Mouse (Mus musculus) heart, embryonic 10.5 days (tissue): ENCODE measurements around the gene Slc9a3. TPM values are rescaled to one million over a fixed set of nuclear protein-coding genes. Genes with fewer than 3 reads are reported as not detected.

Source experiments
- DNase-seq: peaks from one replicate; pipeline ENCODE4 v3.0.0-alpha.2; 2017; ENCODE audit warnings: low spot score
- H3K27ac ChIP-seq: fragments of 300-500 bp; sonication (generic); 2 replicates; pipeline ENCODE4 v1.5.1; 2016; ENCODE audit warnings: mild to moderate bottlenecking
- H3K27me3 ChIP-seq: fragments of 300-500 bp; sonication (generic); 2 replicates; pipeline ENCODE4 v1.6.1; 2016; ENCODE audit warnings: mild to moderate bottlenecking; ENCODE audit not compliant: poor library complexity, insufficient read depth, severe bottlenecking
- H3K36me3 ChIP-seq: fragments of 300-500 bp; sonication (generic); 2 replicates; pipeline ENCODE4 v1.6.1; 2016; ENCODE audit warnings: mild to moderate bottlenecking, moderate library complexity
- H3K4me1 ChIP-seq: fragments of 300-500 bp; sonication (generic); 2 replicates; pipeline ENCODE4 v1.6.1; 2016; ENCODE audit warnings: mild to moderate bottlenecking
- H3K4me3 ChIP-seq: fragments of 300-500 bp; sonication (generic); 2 replicates; pipeline ENCODE4 v1.5.1; 2016; ENCODE audit warnings: mild to moderate bottlenecking, moderate library complexity
- H3K9me3 ChIP-seq: fragments of 300-500 bp; sonication (generic); 2 replicates; pipeline ENCODE4 v1.6.1; 2016; ENCODE audit warnings: mild to moderate bottlenecking, moderate library complexity
- WGBS: fragments of 180-500 bp; shearing (Covaris S2); methylation state at CpG from one replicate; pipeline ENCODE4 v1.1.7; 2016; 5-methylcytosine and 5-hydroxymethylcytosine counted together
- polyA plus RNA-seq: library from polyadenylated mRNA; unstranded; fragments of >200 nt; fragmentation: Nextera tagmentation; extraction: Ambion mirVana; gene quantifications from 2 replicates; pipeline ENCODE4 v1.2.1, GENCODE M21; 2016

Gene Slc9a3
- 0.04 TPM in 1 of 2 replicates, not detected in the other for polyA plus RNA-seq

GRCm38 (mm10) chr13:74121141-74121602, at the start of gene Slc9a3:
Gene Slc9a3 (plus strand): TSS chr13:74121457.
- peak within 1 kb of the TSS; percentile 17; the same call in 1 of the 2 replicates for H3K27ac ChIP-seq
- peak within 1 kb of the TSS; percentile 60 for H3K4me3 ChIP-seq
- peaks cover 79% of the 10 kb centered on the region for H3K27me3 ChIP-seq
- peaks cover 9% of the 10 kb centered on the region; the same call in 1 of the 2 replicates for H3K4me1 ChIP-seq
- DNase-seq, result no peak
- no peaks in the 10 kb centered on the region for H3K9me3 ChIP-seq
- WGBS, result under 1% methylated on average over 35 of the region's 35 CpGs
- no peaks in the 10 kb centered on the region for H3K36me3 ChIP-seq

GRCm38 (mm10) chr13:74071714-74072113, 49.5 kb upstream of the Slc9a3 start:
- no peaks in the 10 kb centered on the region for H3K27me3 ChIP-seq
- no peaks in the 10 kb centered on the region for H3K4me1 ChIP-seq
- no peaks in the 10 kb centered on the region for H3K36me3 ChIP-seq
- 68% methylated on average over 3 of the region's 3 CpGs for WGBS
- DNase-seq, result no peak
- H3K4me3 ChIP-seq, result no peak overlapping the region
- H3K27ac ChIP-seq, result no peak overlapping the region
- no peaks in the 10 kb centered on the region for H3K9me3 ChIP-seq

GRCm38 (mm10) chr13:74073369-74073768, 47.9 kb upstream of the Slc9a3 start:
- Histone ChIP-seq H3K27me3 (no peaks in the 10 kb centered on the region), H3K4me1 (no peaks in the 10 kb centered on the region), H3K4me3 (no peak overlapping the region), H3K27ac (no peak overlapping the region), H3K9me3 (no peaks in the 10 kb centered on the region), H3K36me3 (no peaks in the 10 kb centered on the region)
- DNase-seq, result no peak
- WGBS, result 86% methylated on average over 7 of the region's 7 CpGs

GRCm38 (mm10) chr13:74090265-74090664, 31.0 kb upstream of the Slc9a3 start:
- H3K36me3 ChIP-seq, result no peaks in the 10 kb centered on the region
- no peak overlapping the region for H3K27ac ChIP-seq
- 68% methylated on average over 3 of the region's 3 CpGs for WGBS
- H3K27me3 ChIP-seq, result no peaks in the 10 kb centered on the region
- H3K4me1 ChIP-seq, result no peaks in the 10 kb centered on the region
- DNase-seq, result no peak
- H3K4me3 ChIP-seq, result no peak overlapping the region
- H3K9me3 ChIP-seq, result no peaks in the 10 kb centered on the region

DNA sequence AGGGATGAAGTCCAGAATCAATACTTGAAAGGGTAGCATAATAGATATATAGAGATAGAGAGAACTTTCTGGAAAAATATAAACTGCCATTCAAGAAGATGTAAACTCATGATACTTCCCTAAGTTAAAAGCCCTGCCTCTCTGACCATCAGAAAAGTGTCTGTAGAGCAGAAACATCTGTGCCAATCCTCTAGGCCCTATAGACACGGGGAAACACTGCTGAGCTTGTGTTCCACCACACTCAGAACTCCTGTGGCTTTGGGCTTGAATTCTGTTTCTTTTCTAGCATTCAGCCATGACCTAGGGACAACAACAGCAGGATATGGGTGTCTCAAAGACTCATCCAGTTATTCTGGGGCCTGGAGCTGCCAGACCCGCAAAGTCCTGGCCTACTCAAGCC, 25.3 kb upstream of the Slc9a3 start:
- no peaks in the 10 kb centered on the region for H3K36me3 ChIP-seq
- DNase-seq, result no peak
- no peak overlapping the region for H3K4me3 ChIP-seq
- H3K27ac ChIP-seq, result no peak overlapping the region
- H3K27me3 ChIP-seq, result no peaks in the 10 kb centered on the region
- 66% methylated on average over 2 of the region's 2 CpGs for WGBS
- H3K4me1 ChIP-seq, result 0 out of 2 replicates have a peak, but pooled peaks cover 2% of the 10 kb centered on the region
- H3K9me3 ChIP-seq, result no peaks in the 10 kb centered on the region

GRCm38 (mm10) chr13:74096715-74097363, 24.4 kb upstream of the Slc9a3 start:
- H3K36me3 ChIP-seq, result no peaks in the 10 kb centered on the region
- no peak overlapping the region for H3K4me3 ChIP-seq
- 34% methylated on average over 2 of the region's 2 CpGs for WGBS
- peak; percentile 83 for DNase-seq
- H3K27ac ChIP-seq, result no peak overlapping the region
- H3K4me1 ChIP-seq, result 0 out of 2 replicates have a peak, but pooled peaks cover 2% of the 10 kb centered on the region
- no peaks in the 10 kb centered on the region for H3K9me3 ChIP-seq
- H3K27me3 ChIP-seq, result no peaks in the 10 kb centered on the region

DNA sequence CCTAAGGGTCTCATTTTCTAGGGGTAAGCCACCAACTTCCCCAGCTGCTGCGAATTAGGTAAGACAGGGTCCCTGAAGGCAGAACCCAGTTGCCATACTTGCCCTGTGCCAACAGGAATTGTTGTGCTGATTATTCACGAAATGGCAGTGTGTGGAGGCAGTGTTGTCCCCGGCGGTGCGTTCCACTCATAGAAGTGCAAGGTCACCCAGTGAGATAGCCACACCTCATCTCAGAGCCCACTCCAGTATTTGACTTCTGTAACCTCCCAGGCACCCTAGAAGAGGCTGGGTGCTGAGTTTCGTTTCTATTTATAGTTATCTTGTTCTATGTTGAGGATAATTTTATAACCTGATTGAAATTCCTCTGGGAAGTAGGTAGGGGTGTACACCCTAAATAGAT, 22.3 kb upstream of the Slc9a3 start:
- Histone ChIP-seq H3K4me1 (0 out of 2 replicates have a peak, but pooled peaks cover 2% of the 10 kb centered on the region), H3K27me3 (no peaks in the 10 kb centered on the region), H3K4me3 (no peak overlapping the region), H3K27ac (no peak overlapping the region), H3K36me3 (no peaks in the 10 kb centered on the region), H3K9me3 (no peaks in the 10 kb centered on the region)
- 69% methylated on average over 6 of the region's 6 CpGs for WGBS
- no peak for DNase-seq

DNA sequence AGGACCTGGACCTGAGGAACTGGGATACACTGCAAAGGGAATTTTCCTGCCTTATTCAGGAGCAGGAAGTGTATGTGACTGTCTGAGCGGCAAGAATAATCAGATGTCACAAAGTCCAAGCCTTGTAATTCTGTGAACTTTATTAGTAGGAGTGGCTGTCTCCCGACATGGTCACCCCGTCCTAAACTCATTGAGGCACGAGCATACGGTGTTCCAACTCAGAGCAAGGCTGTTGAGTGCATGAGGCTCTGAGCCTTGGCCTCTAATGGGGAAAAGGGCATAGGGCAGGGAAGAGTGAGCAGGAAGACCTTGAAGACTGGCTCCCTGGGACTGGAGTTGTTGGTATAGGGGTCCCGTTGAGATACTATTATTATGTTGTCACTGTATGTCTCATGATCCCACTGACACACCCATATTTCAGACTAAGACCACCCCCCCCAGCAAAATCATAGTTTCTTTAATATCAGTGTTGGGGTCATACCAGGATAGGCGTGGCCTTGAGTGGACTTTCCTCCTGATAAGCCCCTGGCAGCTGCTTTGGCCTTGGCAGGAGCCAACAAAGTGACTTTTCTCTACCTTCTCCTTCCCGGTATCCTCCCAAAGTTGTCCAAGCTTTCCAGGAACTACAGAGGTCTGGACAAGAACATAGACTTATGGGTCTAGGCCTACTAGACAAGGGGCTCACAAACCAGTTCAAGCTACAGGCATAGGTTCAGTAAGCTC, 19.0 kb upstream of the Slc9a3 start:
- DNase-seq, result no peak
- no peak overlapping the region for H3K27ac ChIP-seq
- H3K27me3 ChIP-seq, result no peaks in the 10 kb centered on the region
- no peaks in the 10 kb centered on the region for H3K36me3 ChIP-seq
- no peaks in the 10 kb centered on the region for H3K4me1 ChIP-seq
- H3K4me3 ChIP-seq, result no peak overlapping the region
- H3K9me3 ChIP-seq, result no peaks in the 10 kb centered on the region
- 74% methylated on average over 8 of the region's 8 CpGs for WGBS

DNA sequence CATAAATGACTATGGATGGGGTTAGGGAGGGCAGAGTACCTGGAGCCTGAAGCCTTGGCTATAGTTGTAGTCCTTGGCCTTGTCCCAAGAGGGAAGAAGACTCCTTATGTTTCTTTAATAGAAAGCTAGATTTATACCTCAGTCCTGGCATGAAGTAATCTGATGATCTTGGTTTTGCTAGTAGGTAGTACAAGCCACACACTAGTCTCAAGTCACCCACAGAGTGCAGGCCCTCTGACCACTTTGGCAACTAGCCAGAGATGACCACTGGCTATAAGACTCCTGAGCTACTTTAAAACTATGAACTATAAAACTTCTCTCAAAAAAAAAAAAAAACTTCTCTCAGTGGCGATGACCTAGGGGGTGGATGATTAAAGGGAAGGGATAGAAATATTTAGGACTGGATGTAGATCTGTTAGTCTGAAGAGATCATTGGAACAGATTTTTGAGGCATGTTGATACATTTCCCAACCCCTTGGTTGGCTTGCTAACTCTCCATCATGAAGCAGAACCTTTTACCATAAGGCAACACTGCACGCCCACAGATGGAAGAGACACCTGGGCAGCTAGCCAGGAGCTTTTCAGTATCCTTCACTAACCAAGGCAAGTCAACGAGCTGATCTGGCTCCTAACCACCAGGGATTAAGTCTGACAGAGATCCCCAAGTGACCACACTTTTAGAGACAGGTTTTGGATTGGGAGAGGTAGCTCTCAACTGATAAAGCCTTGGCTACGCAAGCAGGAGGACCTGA, 18.2 kb upstream of the Slc9a3 start:
- no peak for DNase-seq
- no peak overlapping the region for H3K4me3 ChIP-seq
- no peaks in the 10 kb centered on the region for H3K27me3 ChIP-seq
- H3K4me1 ChIP-seq, result no peaks in the 10 kb centered on the region
- H3K9me3 ChIP-seq, result no peaks in the 10 kb centered on the region
- H3K27ac ChIP-seq, result no peak overlapping the region
- 80% methylated on average over 4 of the region's 4 CpGs for WGBS
- H3K36me3 ChIP-seq, result no peaks in the 10 kb centered on the region

DNA sequence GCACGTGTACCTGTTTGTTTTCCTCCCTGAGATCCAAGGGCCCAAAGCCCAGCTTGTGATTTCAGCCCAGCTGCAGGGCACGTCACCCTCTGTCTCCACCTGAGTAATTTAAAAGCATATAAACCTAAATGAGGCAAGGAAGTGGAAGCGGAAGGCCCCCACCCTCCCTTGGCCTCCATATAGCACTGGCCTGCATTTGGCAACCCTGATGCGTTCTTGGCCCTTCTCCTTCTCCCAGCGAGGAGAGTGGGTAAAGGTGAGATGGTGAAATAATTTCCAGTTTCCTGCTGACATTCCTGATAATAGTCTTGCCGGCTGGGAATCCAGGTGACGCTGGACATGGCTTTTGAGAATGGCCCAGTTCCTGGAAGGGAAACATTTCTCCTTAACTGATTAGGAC, 16.8 kb upstream of the Slc9a3 start:
- Histone ChIP-seq H3K36me3 (no peaks in the 10 kb centered on the region), H3K27me3 (no peaks in the 10 kb centered on the region), H3K4me1 (no peaks in the 10 kb centered on the region), H3K4me3 (no peak overlapping the region), H3K9me3 (no peaks in the 10 kb centered on the region), H3K27ac (no peak overlapping the region)
- no peak for DNase-seq
- 80% methylated on average over 7 of the region's 7 CpGs for WGBS

DNA sequence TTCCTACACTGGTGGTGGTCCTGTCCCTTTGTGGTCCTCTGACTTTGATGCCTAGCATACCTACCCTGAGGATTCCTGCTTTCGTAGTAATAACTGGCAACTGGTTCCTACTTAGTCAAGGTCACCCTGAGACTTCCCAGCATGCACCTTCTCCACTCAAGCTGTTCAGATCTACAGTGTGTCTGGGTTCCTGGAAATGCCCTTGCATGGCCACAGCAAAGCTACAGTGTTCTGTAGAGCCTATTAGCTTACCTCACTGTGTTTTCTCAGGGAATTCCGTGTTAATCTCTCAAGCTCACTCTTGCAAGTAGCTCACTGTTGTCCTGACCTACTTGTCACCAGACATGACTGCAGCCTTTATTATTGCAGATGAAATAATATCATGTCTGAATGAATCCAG, 13.8 kb upstream of the Slc9a3 start:
- 72% methylated on average over 2 of the region's 2 CpGs for WGBS
- Histone ChIP-seq H3K9me3 (no peaks in the 10 kb centered on the region), H3K36me3 (no peaks in the 10 kb centered on the region), H3K27ac (no peak overlapping the region), H3K4me1 (no peaks in the 10 kb centered on the region), H3K27me3 (no peaks in the 10 kb centered on the region), H3K4me3 (no peak overlapping the region)
- no peak for DNase-seq

GRCm38 (mm10) chr13:74112593-74112992, 8.7 kb upstream of the Slc9a3 start:
- DNase-seq, result no peak
- no peak overlapping the region for H3K27ac ChIP-seq
- H3K36me3 ChIP-seq, result no peaks in the 10 kb centered on the region
- H3K27me3 ChIP-seq, result no peaks in the 10 kb centered on the region
- no peaks in the 10 kb centered on the region for H3K9me3 ChIP-seq
- H3K4me1 ChIP-seq, result peaks cover 20% of the 10 kb centered on the region
- no peak overlapping the region for H3K4me3 ChIP-seq
- 87% methylated on average over 4 of the region's 4 CpGs for WGBS
